Mouse (Mus musculus) neural tube, embryonic 14.5 days (tissue): ENCODE measurements at regions not wholly inside any gene's neighbourhood (a gene's known extent, or its start where the extent isn't known, plus 50 kb on each side); places are given as distances from the start of the nearest gene placed in this dataset.
"Not testable (repeated sequence)": the region's sequence is repeated elsewhere in the genome, so short reads cannot be mapped to it uniquely, and the experiment has no call there.

ENCODE experiments used
- ATAC-seq: fragments of 200-750 bp; cut with Nextera tagmentation; 2 replicates; pipeline ENCODE4 v1.8.0; 2017; ENCODE audit warnings: low read depth, mild to moderate bottlenecking, moderate TSS enrichment, moderate library complexity
- H3K27ac ChIP-seq: fragments of 300-500 bp; sonication (generic); 2 replicates; pipeline ENCODE4 v1.5.1; 2014; ENCODE audit warnings: low read depth, mild to moderate bottlenecking, control low read depth, low read length, moderate library complexity, mixed read lengths
- H3K27me3 ChIP-seq: fragments of 300-500 bp; sonication (generic); 2 replicates; pipeline ENCODE4 v1.6.1; 2014; ENCODE audit warnings: low read length; ENCODE audit not compliant: control insufficient read depth, insufficient read depth
- H3K36me3 ChIP-seq: fragments of 300-500 bp; sonication (generic); 2 replicates; pipeline ENCODE4 v1.6.1; 2014; ENCODE audit warnings: low read length, mixed read lengths; ENCODE audit not compliant: control insufficient read depth, insufficient read depth
- H3K4me1 ChIP-seq: fragments of 300-500 bp; sonication (generic); 2 replicates; pipeline ENCODE4 v1.6.1; 2014; ENCODE audit warnings: low read length; ENCODE audit not compliant: control insufficient read depth, insufficient read depth
- H3K4me2 ChIP-seq: fragments of 300-500 bp; sonication (generic); 2 replicates; pipeline ENCODE4 v1.6.1; 2014; ENCODE audit warnings: mild to moderate bottlenecking, low read depth, low read length, control low read depth
- H3K4me3 ChIP-seq: fragments of 300-500 bp; sonication (generic); 2 replicates; pipeline ENCODE4 v1.5.1; 2014; ENCODE audit warnings: low read depth, low read length, control low read depth, mixed read lengths
- H3K9ac ChIP-seq: fragments of 300-500 bp; sonication (generic); replicated peaks from 2 replicates; pipeline ENCODE4 v1.6.1; 2014; ENCODE audit warnings: low read depth, mild to moderate bottlenecking, control low read depth, low read length, mixed read lengths
- H3K9me3 ChIP-seq: fragments of 300-500 bp; sonication (generic); 2 replicates; pipeline ENCODE4 v1.6.1; 2016; ENCODE audit warnings: low read length; ENCODE audit not compliant: control insufficient read depth
- WGBS: fragments of 180-500 bp; shearing (Covaris S2); extraction: QIAGEN DNeasy Blood & Tissue Kit; methylation state at CpG from one replicate; pipeline ENCODE4 v1.1.7; 2014; 5-methylcytosine and 5-hydroxymethylcytosine counted together

GRCm38 (mm10) chr8:12451857-12452256, 56.8 kb downstream of the Sox1 start:
- Histone ChIP-seq H3K27me3 (peaks cover 6% of the 10 kb centered on the region; the same call in 1 of the 2 replicates), H3K4me2 (no peak overlapping the region), H3K27ac (no peak overlapping the region), H3K9me3 (no peaks in the 10 kb centered on the region), H3K4me1 (no peaks in the 10 kb centered on the region), H3K36me3 (no peaks in the 10 kb centered on the region), H3K4me3 (no peak overlapping the region), H3K9ac (no peak overlapping the region)
- ATAC-seq, result no peak
- 70% methylated on average over 8 of the region's 8 CpGs for WGBS

DNA sequence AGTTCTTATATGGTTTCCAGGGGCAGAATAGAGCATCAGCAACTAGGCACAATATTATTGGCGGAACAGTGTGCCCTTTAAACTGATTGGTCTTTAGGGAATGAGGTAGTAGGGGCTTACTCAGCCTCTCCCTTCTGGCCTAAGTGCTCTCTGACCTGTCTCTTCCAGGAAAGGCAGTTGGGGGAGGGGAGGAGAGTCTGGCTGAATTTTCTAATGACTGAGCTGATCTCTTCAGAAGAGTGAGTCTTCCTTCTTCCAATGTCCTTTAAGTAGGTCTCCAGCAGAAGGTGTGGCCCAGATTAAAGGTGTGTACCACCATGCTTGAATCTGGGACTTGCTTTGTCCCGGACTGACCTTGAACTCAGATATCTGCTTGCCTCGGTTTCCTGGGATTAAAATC, 60.3 kb downstream of the Sox1 start:
- not testable (repeated sequence) for H3K27me3 ChIP-seq, H3K4me3 ChIP-seq, H3K36me3 ChIP-seq, H3K4me1 ChIP-seq, H3K4me2 ChIP-seq, H3K9me3 ChIP-seq, H3K27ac ChIP-seq, ATAC-seq, H3K9ac ChIP-seq
- WGBS, result 92% methylated on average over 3 of the region's 3 CpGs

DNA sequence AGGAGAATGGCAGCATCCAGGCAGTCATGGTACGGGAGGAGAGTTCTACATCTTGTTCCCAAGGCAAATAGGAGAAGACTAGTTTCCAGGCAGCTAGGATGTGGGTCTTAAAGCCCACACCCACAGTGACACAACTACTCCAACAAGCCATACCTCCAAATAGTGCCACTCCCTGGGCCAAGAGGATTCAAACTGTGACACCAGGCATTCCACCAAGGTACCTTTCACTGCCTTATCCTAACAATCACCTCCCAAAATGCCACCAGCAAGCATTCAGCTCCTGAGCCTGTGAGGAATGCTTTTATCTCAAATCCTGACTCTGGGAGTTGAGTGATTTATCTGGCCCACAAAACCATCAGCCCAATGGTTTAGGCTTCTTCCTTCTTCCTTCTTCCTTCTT, 61.2 kb downstream of the Sox1 start:
- Histone ChIP-seq H3K9me3 (no peaks in the 10 kb centered on the region), H3K4me2 (no peak overlapping the region), H3K27me3 (no peaks in the 10 kb centered on the region), H3K4me1 (no peaks in the 10 kb centered on the region), H3K27ac (no peak overlapping the region), H3K9ac (no peak overlapping the region), H3K36me3 (no peaks in the 10 kb centered on the region), H3K4me3 (no peak overlapping the region)
- ATAC-seq, result no peak
- WGBS, result 90% methylated on average over 1 of the region's 1 CpGs

GRCm38 (mm10) chr8:12457015-12457414, 61.9 kb downstream of the Sox1 start:
- no peaks in the 10 kb centered on the region for H3K4me1 ChIP-seq
- no peaks in the 10 kb centered on the region for H3K9me3 ChIP-seq
- no peak overlapping the region for H3K27ac ChIP-seq
- 50% methylated on average over 7 of the region's 7 CpGs for WGBS
- H3K9ac ChIP-seq, result no peak overlapping the region
- no peaks in the 10 kb centered on the region for H3K27me3 ChIP-seq
- H3K4me2 ChIP-seq, result no peak overlapping the region
- no peak overlapping the region for H3K4me3 ChIP-seq
- no peak for ATAC-seq
- no peaks in the 10 kb centered on the region for H3K36me3 ChIP-seq

DNA sequence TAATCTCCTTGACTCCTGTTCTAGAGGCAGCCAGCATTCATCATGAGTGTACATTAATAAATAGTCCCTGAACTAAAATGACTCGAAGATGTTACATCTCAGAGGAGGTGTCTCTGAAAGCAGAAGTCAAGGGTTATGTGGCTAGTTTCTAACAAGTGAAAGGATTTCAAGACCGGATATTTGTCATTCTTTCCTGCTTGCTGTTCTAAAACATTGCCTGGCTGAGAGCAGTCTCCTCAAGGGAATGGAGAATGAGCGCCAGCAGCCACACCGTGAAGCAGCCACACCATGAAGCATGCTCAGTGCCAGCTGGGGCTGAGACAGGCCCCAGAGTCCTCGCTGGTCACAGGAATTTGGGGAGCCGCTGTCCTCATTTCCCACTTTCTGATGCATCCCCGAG, 71.8 kb downstream of the Sox1 start:
- no peaks in the 10 kb centered on the region for H3K36me3 ChIP-seq
- no peaks in the 10 kb centered on the region; the same call in 1 of the 2 replicates for H3K27me3 ChIP-seq
- H3K4me1 ChIP-seq, result no peaks in the 10 kb centered on the region
- no peak overlapping the region for H3K4me3 ChIP-seq
- no peak for ATAC-seq
- no peak overlapping the region for H3K4me2 ChIP-seq
- no peaks in the 10 kb centered on the region for H3K9me3 ChIP-seq
- H3K27ac ChIP-seq, result no peak overlapping the region
- WGBS, result 78% methylated on average over 7 of the region's 7 CpGs
- no peak overlapping the region for H3K9ac ChIP-seq

DNA sequence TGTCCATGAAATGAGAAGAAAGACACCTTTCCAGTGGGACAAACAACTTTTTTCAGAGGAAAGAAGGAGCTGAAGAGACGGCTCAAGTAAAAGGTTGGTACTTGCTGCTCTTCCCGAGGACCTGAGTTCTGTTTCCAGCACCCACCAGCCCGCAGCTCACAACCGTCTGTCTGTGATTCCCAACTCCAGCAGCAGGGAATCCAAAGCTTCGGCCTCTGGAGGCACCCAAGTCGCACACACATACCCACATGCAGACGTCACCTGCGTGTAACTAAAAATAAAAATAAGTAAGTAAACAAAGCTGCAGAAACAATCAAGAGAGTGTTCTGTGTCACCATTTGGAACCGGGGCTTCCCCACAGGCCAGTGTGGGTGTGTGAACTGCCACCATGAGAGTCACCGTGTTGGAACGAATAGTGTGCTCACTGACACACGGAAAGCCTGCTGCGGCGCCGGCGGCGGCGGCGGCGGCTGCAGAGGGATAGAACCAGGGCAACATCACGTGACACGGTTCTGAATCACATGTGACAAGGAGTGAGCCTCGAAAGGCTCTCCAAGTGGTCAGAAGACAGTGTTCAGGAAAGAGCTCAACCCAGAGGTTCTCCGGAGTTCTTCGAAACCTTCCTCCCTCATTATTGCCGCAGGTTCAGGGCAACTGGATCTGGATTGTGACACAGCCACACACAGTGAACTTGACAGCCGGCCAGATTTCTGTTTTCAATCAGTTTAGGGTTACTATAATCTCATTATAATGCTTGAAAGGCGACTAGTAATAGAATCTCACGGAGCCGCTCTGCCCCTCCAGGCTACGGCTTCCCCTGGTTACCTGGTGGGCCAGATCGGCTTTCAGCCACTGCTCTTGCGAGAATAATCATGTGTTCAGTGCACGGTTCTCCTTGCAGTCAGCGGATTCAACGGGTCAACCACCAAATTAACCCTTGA, 72.6 kb downstream of the Sox1 start:
- Histone ChIP-seq H3K4me3 (no peak overlapping the region), H3K27me3 (no peaks in the 10 kb centered on the region; the same call in 1 of the 2 replicates), H3K36me3 (no peaks in the 10 kb centered on the region), H3K27ac (no peak overlapping the region), H3K4me2 (no peak overlapping the region), H3K9ac (no peak overlapping the region), H3K4me1 (no peaks in the 10 kb centered on the region), H3K9me3 (no peaks in the 10 kb centered on the region)
- no peak for ATAC-seq
- WGBS, result 83% methylated on average over 36 of the region's 36 CpGs

DNA sequence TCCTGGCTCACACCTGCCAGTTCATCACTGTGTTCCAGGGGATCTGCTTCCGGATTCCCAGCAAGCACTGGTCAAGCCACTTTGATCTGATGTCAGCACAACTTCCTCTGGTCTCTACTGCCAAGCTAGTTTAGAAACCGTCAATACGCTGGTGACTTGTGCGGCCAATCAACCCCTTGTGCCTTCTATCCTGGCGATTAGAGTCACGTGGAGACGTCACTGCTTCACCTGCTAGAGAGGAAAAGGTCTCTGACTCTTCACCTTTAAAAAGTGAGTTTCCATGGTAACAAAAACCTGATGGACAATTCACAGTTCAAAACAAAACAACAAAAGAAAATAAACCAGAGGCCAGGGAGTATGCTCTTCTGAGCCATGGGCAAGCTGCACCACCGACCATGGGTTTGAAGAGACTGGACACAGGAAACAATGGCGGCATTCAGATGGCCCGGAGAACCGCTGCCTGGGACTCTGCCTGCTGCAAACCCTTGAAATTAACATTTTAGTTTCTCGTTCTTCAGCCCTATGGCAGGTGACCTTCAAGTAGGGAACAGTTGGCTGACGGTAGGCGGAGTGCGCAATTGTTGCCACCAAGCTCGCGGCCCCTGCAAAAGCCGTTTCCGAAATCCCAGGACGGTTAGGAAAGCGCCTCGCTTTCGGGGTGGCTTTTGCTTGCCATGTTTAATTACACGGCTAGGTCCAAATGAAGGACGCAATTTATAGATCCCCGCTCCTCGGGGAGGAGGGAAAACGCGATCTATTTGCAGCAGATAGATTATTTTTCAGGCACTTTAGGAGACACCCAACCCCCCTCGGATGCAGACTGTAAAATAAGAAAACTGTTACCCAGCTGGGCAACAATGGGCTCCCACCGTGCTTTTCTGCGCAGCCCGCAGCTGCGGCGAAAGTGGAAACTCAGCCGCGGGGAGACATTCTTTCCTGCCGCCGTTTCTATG, 82.6 kb downstream of the Sox1 start:
- peak; percentile 44 for ATAC-seq
- peaks cover 9% of the 10 kb centered on the region for H3K27me3 ChIP-seq

DNA sequence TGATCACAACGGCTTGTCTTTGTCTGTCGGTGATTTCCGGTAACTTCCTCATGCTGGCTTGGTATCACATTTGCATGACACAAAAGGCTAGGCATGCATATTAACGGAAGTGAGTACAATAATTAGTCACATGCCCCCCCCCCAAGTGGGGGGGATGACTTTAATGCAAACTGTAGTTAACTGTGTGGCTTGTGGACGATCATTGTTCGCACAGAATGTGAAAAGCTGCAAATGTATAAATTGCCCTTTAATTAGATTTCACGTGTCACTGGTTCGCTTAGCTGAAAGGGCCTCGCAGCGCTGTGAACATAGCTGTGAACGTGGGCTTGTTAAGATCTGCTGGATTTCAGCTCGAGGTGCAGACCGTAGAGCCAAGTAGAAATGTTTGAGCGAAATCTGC, 86.8 kb downstream of the Sox1 start:
- Histone ChIP-seq H3K9me3 (no peaks in the 10 kb centered on the region), H3K9ac (no peak overlapping the region), H3K4me1 (0 out of 2 replicates have a peak, but pooled peaks cover 3% of the 10 kb centered on the region), H3K27ac (no peak overlapping the region), H3K36me3 (no peaks in the 10 kb centered on the region), H3K4me3 (no peak overlapping the region), H3K4me2 (no peak overlapping the region), H3K27me3 (peaks cover 4% of the 10 kb centered on the region)
- 18% methylated on average over 14 of the region's 14 CpGs for WGBS
- ATAC-seq, result peak; percentile 38; the same call in 1 of the 2 replicates

More for the DNA sequence above, 82.6 kb downstream of the Sox1 start:
- Histone ChIP-seq H3K4me3 (peak overlapping the region; percentile 12), H3K36me3 (no peaks in the 10 kb centered on the region), H3K9me3 (no peaks in the 10 kb centered on the region), H3K4me1 (0 out of 2 replicates have a peak, but pooled peaks cover 3% of the 10 kb centered on the region), H3K9ac (no peak overlapping the region; the same call in 1 of the 2 replicates), H3K4me2 (peak overlapping the region; percentile 43), H3K27ac (no peak overlapping the region)
- WGBS, result 8% methylated on average over 39 of the region's 39 CpGs
